Mouse (Mus musculus): ENCODE data around the gene Zmiz1. TPM values are rescaled to one million over a fixed set of nuclear protein-coding genes. Genes with fewer than 3 reads are reported as not detected.
A peak's percentile ranks its signal among the peaks of the same experiment; 100 is the strongest.

Zmiz1 gene
- polyA plus RNA-seq, 1 experiment, result 27.2 TPM

DNA sequence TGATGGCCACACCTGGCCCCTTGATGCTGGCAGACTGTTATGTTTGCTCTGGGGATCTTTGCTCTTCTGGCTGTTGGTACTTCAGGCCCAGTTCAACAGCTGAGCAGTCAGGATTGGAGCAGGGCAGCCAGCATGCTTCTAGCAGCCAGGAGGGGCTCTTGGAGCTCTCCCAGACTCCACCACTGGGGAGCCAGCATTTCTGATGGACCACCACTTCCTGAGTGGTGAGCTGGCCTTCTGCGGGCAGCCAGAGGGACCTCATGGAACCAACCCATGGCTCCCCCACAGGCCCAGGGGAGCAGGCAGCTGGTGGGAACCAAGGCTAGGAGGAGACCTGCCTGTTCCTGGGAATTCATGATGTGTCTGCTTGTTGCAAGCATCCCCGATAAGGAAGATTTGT is 94.4 kb downstream of the Zmiz1 start:
- Histone ChIP-seq H3K4me3 (replicated peaks; ENCODE audit: control insufficient read depth, low read depth, low read length) (no peak overlapping the region), H3K4me1 (ENCODE audit: control insufficient read depth, insufficient read depth, low read length) (no peaks in the 10 kb centered on the region), H3K27ac (ENCODE audit: control insufficient read depth, insufficient read depth, low read depth, low read length, poor library complexity) (0 out of 2 replicates have a peak overlapping the region, but pooled peaks have one; percentile 9)
- TF ChIP-seq POLR2A (IDR thresholded peaks at IDR 0.05; ENCODE audit: borderline replicate concordance, control insufficient read depth, low read depth, low read length) (no peak), CTCF (IDR thresholded peaks at IDR 0.05; ENCODE audit: control insufficient read depth, insufficient read depth, low read length) (no peak)
- 68% methylated on average over 2 of the region's 2 CpGs for WGBS

DNA sequence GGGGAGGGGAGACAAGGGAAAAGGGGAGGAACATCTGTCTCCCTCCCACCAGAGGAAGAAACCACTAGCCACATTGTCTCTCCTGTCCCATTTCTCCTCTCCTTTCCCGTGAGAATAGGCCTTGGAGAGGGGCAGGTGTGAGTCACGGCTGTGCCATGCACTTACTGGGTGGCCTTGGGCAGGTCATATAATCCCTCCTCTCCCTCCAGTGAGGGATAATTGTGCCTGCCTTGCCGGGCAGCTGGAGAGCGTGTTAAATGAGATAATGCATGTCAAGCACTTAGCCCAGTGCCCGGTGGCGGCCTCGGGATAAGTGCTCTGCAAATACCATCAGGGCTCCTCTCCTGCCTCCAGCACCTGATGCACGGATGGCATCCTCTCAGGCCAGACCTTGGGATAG is 95.8 kb downstream of the Zmiz1 start:
- TF ChIP-seq POLR2A (IDR thresholded peaks at IDR 0.05; ENCODE audit: borderline replicate concordance, control insufficient read depth, low read depth, low read length), result no peak
- no peak for TF ChIP-seq CTCF (IDR thresholded peaks at IDR 0.05; ENCODE audit: control insufficient read depth, insufficient read depth, low read length)
- no peak overlapping the region for H3K27ac ChIP-seq (ENCODE audit: control insufficient read depth, insufficient read depth, low read depth, low read length, poor library complexity)
- WGBS, result 73% methylated on average over 8 of the region's 8 CpGs
- H3K4me1 ChIP-seq (ENCODE audit: control insufficient read depth, insufficient read depth, low read length), result no peaks in the 10 kb centered on the region; the same call in 1 of the 2 replicates
- H3K4me3 ChIP-seq (replicated peaks; ENCODE audit: control insufficient read depth, low read depth, low read length), result no peak overlapping the region

DNA sequence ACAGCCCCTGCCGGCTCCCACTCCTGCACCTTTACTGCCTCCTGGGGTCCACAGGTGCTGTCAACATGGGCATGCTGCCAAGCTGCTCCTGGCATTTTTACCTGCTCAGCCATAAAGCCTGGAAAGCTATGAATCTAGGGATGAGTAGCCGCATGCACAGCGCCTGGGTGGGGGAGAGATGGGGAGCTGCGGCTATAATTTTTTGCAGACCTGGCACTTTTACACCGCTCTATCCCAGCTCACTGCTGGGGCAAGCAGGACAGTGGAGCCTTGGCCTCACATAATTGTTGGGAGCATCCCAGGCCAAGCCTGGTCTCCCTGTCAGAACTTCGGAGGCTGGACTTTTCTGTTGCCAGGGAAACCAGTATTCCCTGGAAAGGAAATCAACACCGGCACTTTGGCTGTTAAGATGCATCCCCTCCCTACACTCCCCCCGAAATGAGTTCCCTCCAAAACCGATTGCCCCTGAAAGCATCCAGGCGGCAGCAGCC is 96.4 kb downstream of the Zmiz1 start:
- Histone ChIP-seq H3K4me1 (ENCODE audit: control insufficient read depth, insufficient read depth, low read length) (no peaks in the 10 kb centered on the region; the same call in 1 of the 2 replicates), H3K27ac (ENCODE audit: control insufficient read depth, insufficient read depth, low read depth, low read length, poor library complexity) (no peak overlapping the region), H3K4me3 (replicated peaks; ENCODE audit: control insufficient read depth, low read depth, low read length) (no peak overlapping the region)
- no peak for TF ChIP-seq POLR2A (IDR thresholded peaks at IDR 0.05; ENCODE audit: borderline replicate concordance, control insufficient read depth, low read depth, low read length)
- no peak for TF ChIP-seq CTCF (IDR thresholded peaks at IDR 0.05; ENCODE audit: control insufficient read depth, insufficient read depth, low read length)
- WGBS, result 88% methylated on average over 10 of the region's 10 CpGs

DNA sequence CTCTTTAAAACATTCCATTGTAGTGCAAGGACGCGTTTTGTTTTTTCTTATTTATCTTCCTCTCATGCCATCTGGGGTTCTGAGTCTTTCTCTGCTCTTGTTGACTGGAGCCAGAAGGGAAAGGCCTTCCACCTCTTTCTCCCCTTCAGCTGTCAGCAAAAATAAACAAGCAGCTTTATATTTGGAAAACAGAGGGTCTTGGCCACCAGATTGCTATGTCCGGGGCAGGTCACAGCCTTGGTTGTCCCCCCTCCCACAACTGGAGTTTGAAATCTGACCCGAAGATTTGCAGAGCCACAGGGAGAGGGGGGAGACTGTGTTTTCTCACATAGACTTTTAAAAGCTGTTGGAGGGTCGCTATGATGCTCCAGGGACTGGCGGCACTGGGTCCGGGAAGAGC is 96.9 kb downstream of the Zmiz1 start:
- 77% methylated on average over 7 of the region's 7 CpGs for WGBS
- no peaks in the 10 kb centered on the region; the same call in 1 of the 2 replicates for H3K4me1 ChIP-seq (ENCODE audit: control insufficient read depth, insufficient read depth, low read length)
- H3K4me3 ChIP-seq (replicated peaks; ENCODE audit: control insufficient read depth, low read depth, low read length), result no peak overlapping the region
- TF ChIP-seq CTCF (IDR thresholded peaks at IDR 0.05; ENCODE audit: control insufficient read depth, insufficient read depth, low read length), result no peak
- no peak for TF ChIP-seq POLR2A (IDR thresholded peaks at IDR 0.05; ENCODE audit: borderline replicate concordance, control insufficient read depth, low read depth, low read length)
- H3K27ac ChIP-seq (ENCODE audit: control insufficient read depth, insufficient read depth, low read depth, low read length, poor library complexity), result no peak overlapping the region

DNA sequence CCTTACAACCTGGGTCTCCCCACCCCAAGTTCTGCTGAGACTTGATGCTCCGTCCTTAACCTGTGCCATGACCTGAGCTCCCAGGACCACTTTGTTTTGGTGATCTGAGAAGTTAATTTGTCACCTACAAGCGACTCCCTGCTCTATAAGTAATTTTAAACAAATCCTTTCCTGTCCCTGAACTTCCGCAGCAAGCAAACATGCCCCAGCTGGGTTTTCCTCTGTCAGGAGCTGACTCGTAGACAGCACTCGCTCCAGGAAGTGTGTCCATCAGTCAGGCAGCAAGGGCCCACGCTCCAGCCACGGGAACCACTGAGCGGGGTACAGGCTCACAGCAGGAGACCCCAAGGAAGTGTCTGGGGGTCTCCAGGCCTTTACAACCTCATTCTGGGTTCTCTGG is 98.0 kb downstream of the Zmiz1 start:
- WGBS, result 54% methylated on average over 8 of the region's 8 CpGs
- Histone ChIP-seq H3K4me3 (replicated peaks; ENCODE audit: control insufficient read depth, low read depth, low read length) (no peak overlapping the region), H3K4me1 (ENCODE audit: control insufficient read depth, insufficient read depth, low read length) (no peaks in the 10 kb centered on the region; the same call in 1 of the 2 replicates), H3K27ac (ENCODE audit: control insufficient read depth, insufficient read depth, low read depth, low read length, poor library complexity) (no peak overlapping the region)
- TF ChIP-seq POLR2A (IDR thresholded peaks at IDR 0.05; ENCODE audit: borderline replicate concordance, control insufficient read depth, low read depth, low read length) (no peak), CTCF (IDR thresholded peaks at IDR 0.05; ENCODE audit: control insufficient read depth, insufficient read depth, low read length) (no peak)

DNA sequence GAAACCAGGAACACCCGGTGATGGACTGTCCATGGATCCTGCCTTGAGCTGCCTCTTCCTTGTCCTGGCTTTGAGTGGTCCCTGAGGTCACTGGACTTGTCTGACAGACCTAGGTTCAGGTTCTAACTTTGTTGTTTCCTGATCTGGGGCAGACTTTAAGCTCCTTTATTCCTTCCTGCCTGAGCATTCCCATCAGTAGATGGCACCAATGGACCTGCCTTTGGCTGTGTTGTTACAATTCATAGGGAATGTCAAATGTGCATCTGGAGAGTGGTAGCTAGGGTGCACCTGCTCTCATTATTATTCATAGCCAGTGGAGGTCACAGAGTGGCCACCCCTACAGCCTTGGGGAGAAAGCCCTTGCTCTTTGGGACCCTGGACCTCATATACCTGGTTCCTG is 99.5 kb downstream of the Zmiz1 start:
- WGBS, result 89% methylated on average over 1 of the region's 1 CpGs
- Histone ChIP-seq H3K4me3 (replicated peaks; ENCODE audit: control insufficient read depth, low read depth, low read length) (no peak overlapping the region), H3K4me1 (ENCODE audit: control insufficient read depth, insufficient read depth, low read length) (no peaks in the 10 kb centered on the region; the same call in 1 of the 2 replicates), H3K27ac (ENCODE audit: control insufficient read depth, insufficient read depth, low read depth, low read length, poor library complexity) (no peak overlapping the region)
- TF ChIP-seq CTCF (IDR thresholded peaks at IDR 0.05; ENCODE audit: control insufficient read depth, insufficient read depth, low read length), result no peak
- TF ChIP-seq POLR2A (IDR thresholded peaks at IDR 0.05; ENCODE audit: borderline replicate concordance, control insufficient read depth, low read depth, low read length), result no peak

DNA sequence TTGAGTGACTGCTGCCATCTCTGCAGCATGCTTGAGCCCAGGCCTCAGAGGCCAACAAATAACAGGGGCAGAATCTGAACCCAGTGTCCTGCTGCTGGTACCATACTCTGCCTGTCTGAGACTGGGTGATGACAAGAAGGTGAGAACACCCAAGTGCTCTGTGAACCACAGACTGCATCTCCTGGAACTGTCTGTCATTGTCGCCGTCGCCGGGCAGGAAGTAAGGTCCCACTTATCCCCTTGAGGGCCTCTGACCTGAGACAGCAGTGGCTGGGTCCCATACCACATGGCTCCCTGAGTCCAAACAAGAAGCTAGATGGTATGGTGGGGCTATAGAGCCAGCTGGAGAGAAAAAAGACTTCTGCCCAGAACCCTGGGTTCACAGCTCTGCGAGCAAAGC is 100.9 kb downstream of the Zmiz1 start:
- Histone ChIP-seq H3K27ac (ENCODE audit: control insufficient read depth, insufficient read depth, low read depth, low read length, poor library complexity) (no peak overlapping the region), H3K4me1 (ENCODE audit: control insufficient read depth, insufficient read depth, low read length) (no peaks in the 10 kb centered on the region; the same call in 1 of the 2 replicates), H3K4me3 (replicated peaks; ENCODE audit: control insufficient read depth, low read depth, low read length) (no peak overlapping the region)
- TF ChIP-seq POLR2A (IDR thresholded peaks at IDR 0.05; ENCODE audit: borderline replicate concordance, control insufficient read depth, low read depth, low read length), result no peak
- no peak for TF ChIP-seq CTCF (IDR thresholded peaks at IDR 0.05; ENCODE audit: control insufficient read depth, insufficient read depth, low read length)
- 28% methylated on average over 5 of the region's 5 CpGs for WGBS

DNA sequence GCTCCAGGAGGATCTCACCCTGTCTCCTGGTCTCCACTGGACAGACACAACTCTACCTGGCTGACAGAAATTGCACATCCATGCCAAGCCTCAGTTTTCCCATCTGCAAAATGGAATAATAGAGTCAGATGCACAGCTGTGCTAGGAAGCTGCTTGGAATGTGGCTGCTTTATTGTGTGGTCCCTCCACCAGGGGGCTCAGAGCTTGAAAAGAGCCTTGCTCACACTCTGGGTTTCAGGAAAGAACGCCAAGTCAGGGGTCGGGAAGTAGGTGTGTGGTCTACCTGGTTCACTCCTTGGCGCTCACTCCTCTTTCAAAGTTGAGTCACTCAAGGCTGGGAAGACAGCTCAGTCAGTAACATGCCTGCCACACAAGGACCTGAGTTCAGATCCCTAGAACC is 101.9 kb downstream of the Zmiz1 start:
- WGBS, result 85% methylated on average over 3 of the region's 3 CpGs
- Histone ChIP-seq H3K27ac (ENCODE audit: control insufficient read depth, insufficient read depth, low read depth, low read length, poor library complexity) (no peak overlapping the region), H3K4me3 (replicated peaks; ENCODE audit: control insufficient read depth, low read depth, low read length) (no peak overlapping the region), H3K4me1 (ENCODE audit: control insufficient read depth, insufficient read depth, low read length) (no peaks in the 10 kb centered on the region; the same call in 1 of the 2 replicates)
- TF ChIP-seq POLR2A (IDR thresholded peaks at IDR 0.05; ENCODE audit: borderline replicate concordance, control insufficient read depth, low read depth, low read length), result no peak
- no peak for TF ChIP-seq CTCF (IDR thresholded peaks at IDR 0.05; ENCODE audit: control insufficient read depth, insufficient read depth, low read length)

DNA sequence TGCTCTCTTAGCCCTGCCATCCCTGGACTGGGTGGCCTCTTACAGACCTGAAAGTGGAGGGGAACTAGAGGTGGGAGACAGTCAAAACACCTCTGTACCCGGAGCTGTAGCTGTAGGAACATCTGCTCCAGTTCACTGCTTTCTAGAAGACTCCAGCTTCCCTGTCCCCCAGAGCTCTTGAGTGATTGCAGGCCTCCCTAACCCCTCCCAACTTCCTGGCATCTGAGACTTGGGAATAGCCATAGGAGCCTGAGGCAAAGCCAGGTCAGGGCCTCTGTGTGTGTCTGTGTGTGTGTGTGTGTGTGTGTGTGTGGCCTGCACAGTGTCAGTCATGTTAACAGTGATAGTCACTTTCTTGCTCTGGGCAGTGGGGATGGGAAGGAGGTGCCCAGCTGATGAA is 102.7 kb downstream of the Zmiz1 start:
- Histone ChIP-seq H3K27ac (ENCODE audit: control insufficient read depth, insufficient read depth, low read depth, low read length, poor library complexity) (no peak overlapping the region), H3K4me3 (replicated peaks; ENCODE audit: control insufficient read depth, low read depth, low read length) (no peak overlapping the region), H3K4me1 (ENCODE audit: control insufficient read depth, insufficient read depth, low read length) (no peaks in the 10 kb centered on the region; the same call in 1 of the 2 replicates)
- TF ChIP-seq POLR2A (IDR thresholded peaks at IDR 0.05; ENCODE audit: borderline replicate concordance, control insufficient read depth, low read depth, low read length), result no peak
- TF ChIP-seq CTCF (IDR thresholded peaks at IDR 0.05; ENCODE audit: control insufficient read depth, insufficient read depth, low read length), result no peak
- WGBS, result 44% methylated on average over 1 of the region's 1 CpGs
